Mouse (Mus musculus) limb, embryonic 14.5 days (tissue): ENCODE data around the gene Aldh1a3. TPM values are rescaled to one million over a fixed set of nuclear protein-coding genes. Genes with fewer than 3 reads are reported as not detected.

Experiments
- ATAC-seq: fragments of 200-750 bp; cut with Nextera tagmentation; 2 replicates; pipeline ENCODE4 v1.8.0; 2017; ENCODE audit warnings: low read depth, moderate number of reproducible peaks, moderate TSS enrichment; ENCODE audit not compliant: low FRiP score
- DNase-seq: peaks from one replicate; pipeline ENCODE4 v3.0.0-alpha.2; 2015; ENCODE audit warnings: low spot score
- H3K27ac ChIP-seq: fragments of 300-500 bp; sonication (generic); replicated peaks from 2 replicates; pipeline ENCODE4 v1.5.1; 2014; ENCODE audit warnings: low read depth, mild to moderate bottlenecking, low read length, moderate library complexity, mixed read lengths
- H3K27me3 ChIP-seq: fragments of 300-500 bp; sonication (generic); 2 replicates; pipeline ENCODE4 v1.6.1; 2014; ENCODE audit warnings: low read length, mixed read lengths; ENCODE audit not compliant: control insufficient read depth, insufficient read depth
- H3K36me3 ChIP-seq: fragments of 300-500 bp; sonication (generic); 2 replicates; pipeline ENCODE4 v1.6.1; 2014; ENCODE audit warnings: mild to moderate bottlenecking, low read length, moderate library complexity, mixed read lengths; ENCODE audit not compliant: control insufficient read depth, insufficient read depth
- H3K4me1 ChIP-seq: fragments of 300-500 bp; sonication (generic); 2 replicates; pipeline ENCODE4 v1.6.1; 2014; ENCODE audit warnings: antibody characterized with exemption, low read length, mixed read lengths; ENCODE audit not compliant: control insufficient read depth, insufficient read depth
- H3K4me2 ChIP-seq: fragments of 300-500 bp; sonication (generic); replicated peaks from 2 replicates; pipeline ENCODE4 v1.6.1; 2014; ENCODE audit warnings: low read depth, mild to moderate bottlenecking, low read length, moderate library complexity; ENCODE audit not compliant: severe bottlenecking
- H3K4me3 ChIP-seq: fragments of 300-500 bp; sonication (generic); replicated peaks from 2 replicates; pipeline ENCODE4 v1.5.1; 2014; ENCODE audit warnings: low read length
- H3K9ac ChIP-seq: fragments of 300-500 bp; sonication (generic); 2 replicates; pipeline ENCODE4 v1.6.1; 2014; ENCODE audit warnings: mild to moderate bottlenecking, low read depth, low read length, moderate library complexity; ENCODE audit not compliant: severe bottlenecking
- H3K9me3 ChIP-seq: fragments of 300-500 bp; sonication (generic); 2 replicates; pipeline ENCODE4 v1.6.1; 2016; ENCODE audit warnings: low read length; ENCODE audit not compliant: control insufficient read depth
- POLR2A ChIP-seq: fragments of 200-500 bp; IDR thresholded peaks from 2 replicates; pipeline ENCODE4 v1.8.0; 2012; ENCODE audit warnings: inconsistent platforms, mild to moderate bottlenecking, moderate library complexity, borderline replicate concordance; ENCODE audit not compliant: insufficient read depth, insufficient read length; ENCODE audit errors: extremely low read depth
- WGBS: fragments of 180-500 bp; shearing (Covaris S2); extraction: QIAGEN DNeasy Blood & Tissue Kit; methylation state at CpG from one replicate; pipeline ENCODE4 v1.1.7; 2014; 5-methylcytosine and 5-hydroxymethylcytosine counted together
- polyA plus RNA-seq, 2 experiments: library from polyadenylated mRNA; depleted of rRNA in 1 of 2; stranded (reverse) in 1 of 2; unstranded in 1 of 2; fragments of >200 nt; fragmentation: Nextera tagmentation in 1 of 2; extraction: Ambion mirVana in 1 of 2; gene quantifications; 2 replicates each; pipeline versions ENCODE4 v1.2.1 to v1.2.3; 2012 to 2014

Aldh1a3 gene
- polyA plus RNA-seq, 2 experiments: 8.1 to 10.2 TPM

GRCm38 (mm10) chr7:66369934-66370445 lies 57.3 kb downstream of the Aldh1a3 start:
- 39% methylated on average over 5 of the region's 5 CpGs for WGBS
- no peaks in the 10 kb centered on the region for H3K27me3 ChIP-seq
- DNase-seq: no peak
- peaks cover 11% of the 10 kb centered on the region for H3K4me1 ChIP-seq
- no peak overlapping the region for H3K4me3 ChIP-seq
- no peak overlapping the region for H3K4me2 ChIP-seq
- no peaks in the 10 kb centered on the region for H3K36me3 ChIP-seq
- no peak overlapping the region for H3K9ac ChIP-seq
- H3K9me3 ChIP-seq: no peaks in the 10 kb centered on the region
- TF ChIP-seq POLR2A: no peak
- no peak for ATAC-seq
- H3K27ac ChIP-seq: peak overlapping the region; percentile 38; the same call in 1 of the 2 replicates

- no peaks in the 10 kb centered on the region for H3K9me3 ChIP-seq
- H3K27me3 ChIP-seq: no peaks in the 10 kb centered on the region
- 0 out of 2 replicates have a peak overlapping the region, but pooled peaks have one; percentile 11 for H3K27ac ChIP-seq
- no peak overlapping the region for H3K4me2 ChIP-seq
- TF ChIP-seq POLR2A: no peak
- H3K36me3 ChIP-seq: no peaks in the 10 kb centered on the region
- H3K9ac ChIP-seq: no peak overlapping the region
- 69% methylated on average over 5 of the region's 5 CpGs for WGBS
- ATAC-seq: no peak
- no peak overlapping the region for H3K4me3 ChIP-seq
- DNase-seq: no peak
- peaks cover 11% of the 10 kb centered on the region for H3K4me1 ChIP-seq
Measured at GRCm38 (mm10) chr7:66369071-66369933, 58.0 kb downstream of the Aldh1a3 start.

GRCm38 (mm10) chr7:66365904-66366303 lies 61.4 kb downstream of the Aldh1a3 start, which contains the start of gene Gm10974:
TSS of gene Gm10974 (plus strand) at chr7:66365905.
- H3K27ac ChIP-seq: no peak within 1 kb of the TSS
- H3K4me2 ChIP-seq: no peak within 1 kb of the TSS
- no peaks in the 10 kb centered on the region for H3K9me3 ChIP-seq
- no peaks in the 10 kb centered on the region for H3K27me3 ChIP-seq
- WGBS: 42% methylated on average over 2 of the region's 2 CpGs
- no peak within 1 kb of the TSS for H3K9ac ChIP-seq
- no peak for ATAC-seq
- peaks cover 11% of the 10 kb centered on the region for H3K4me1 ChIP-seq
- TF ChIP-seq POLR2A: no peak
- no peaks in the 10 kb centered on the region for H3K36me3 ChIP-seq
- H3K4me3 ChIP-seq: no peak within 1 kb of the TSS
- peak; percentile 38 for DNase-seq

GRCm38 (mm10) chr7:66365411-66365810 lies 61.9 kb downstream of the Aldh1a3 start:
- H3K36me3 ChIP-seq: no peaks in the 10 kb centered on the region
- no peak for TF ChIP-seq POLR2A
- 75% methylated on average over 2 of the region's 2 CpGs for WGBS
- DNase-seq (no peak), ATAC-seq (no peak)
- no peak overlapping the region for H3K27ac ChIP-seq
- no peak overlapping the region for H3K4me3 ChIP-seq
- no peak overlapping the region for H3K4me2 ChIP-seq
- H3K4me1 ChIP-seq: peaks cover 11% of the 10 kb centered on the region
- H3K9me3 ChIP-seq: no peaks in the 10 kb centered on the region; the same call in 1 of the 2 replicates
- no peak overlapping the region for H3K9ac ChIP-seq
- H3K27me3 ChIP-seq: no peaks in the 10 kb centered on the region

GRCm38 (mm10) chr7:66364491-66364890 lies 62.8 kb downstream of the Aldh1a3 start:
- Histone ChIP-seq H3K27ac (no peak overlapping the region), H3K4me1 (0 out of 2 replicates have a peak, but pooled peaks cover 3% of the 10 kb centered on the region), H3K4me2 (no peak overlapping the region), H3K9ac (no peak overlapping the region), H3K9me3 (peaks cover 2% of the 10 kb centered on the region; the same call in 1 of the 2 replicates), H3K36me3 (no peaks in the 10 kb centered on the region), H3K4me3 (no peak overlapping the region), H3K27me3 (no peaks in the 10 kb centered on the region)
- ATAC-seq: no peak
- 97% methylated on average over 11 of the region's 11 CpGs for WGBS
- TF ChIP-seq POLR2A: no peak
- no peak for DNase-seq
